Mouse (Mus musculus) liver, postnatal 0 days (tissue): Measurements from ENCODE around the gene Kpna4.

Experiments used
- CTCF ChIP-seq: sonication (generic); IDR thresholded peaks from 2 replicates; pipeline ENCODE4 v1.5.1; 2016; ENCODE audit warnings: antibody characterized with exemption, low read depth
- EP300 ChIP-seq: IDR thresholded peaks from 2 replicates; pipeline ENCODE4 v1.6.1; 2016; ENCODE audit warnings: antibody characterized with exemption, low read depth, mild to moderate bottlenecking

DNA sequence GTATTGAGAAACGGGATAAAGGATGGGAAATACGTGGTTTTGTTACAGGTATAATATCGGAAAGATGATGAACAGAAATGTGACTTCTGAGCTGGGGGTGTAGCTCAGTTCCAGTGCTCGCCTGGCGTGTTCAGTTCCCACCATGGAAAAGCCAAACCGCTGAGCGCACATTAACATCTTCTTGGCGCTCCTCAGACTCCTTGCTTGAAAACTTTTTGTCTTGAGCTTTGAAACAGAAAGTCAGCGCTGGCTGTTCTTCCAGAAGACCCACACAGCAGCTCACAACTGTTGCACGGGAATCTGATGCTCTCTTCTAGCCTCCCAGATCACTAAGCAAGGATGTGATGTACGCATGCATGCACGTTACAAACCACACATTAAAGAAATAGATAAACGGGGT is 81.2 kb downstream of the Kpna4 start:
- TF ChIP-seq EP300 (no peak), CTCF (no peak)
